Mouse (Mus musculus) stomach, postnatal 0 days (tissue): ENCODE data around the gene Olfr600. TPM values are rescaled to one million over a fixed set of nuclear protein-coding genes. Genes with fewer than 3 reads are reported as not detected.
"Not testable (repeated sequence)": the region's sequence is repeated elsewhere in the genome, so short reads cannot be mapped to it uniquely, and the experiment has no call there.

Experiments used
- ATAC-seq: fragments of 200-750 bp; cut with Nextera tagmentation; 2 replicates; pipeline ENCODE4 v1.8.0; 2017; ENCODE audit not compliant: low FRiP score, low TSS enrichment
- DNase-seq: peaks from one replicate; pipeline ENCODE4 v3.0.0-alpha.2; 2016; ENCODE audit warnings: low spot score
- H3K27ac ChIP-seq: fragments of 300-500 bp; sonication (generic); replicated peaks from 2 replicates; pipeline ENCODE4 v1.5.1; 2014; ENCODE audit warnings: mild to moderate bottlenecking, control low read depth
- H3K27me3 ChIP-seq: fragments of 300-500 bp; sonication (generic); 2 replicates; pipeline ENCODE4 v1.6.1; 2014; ENCODE audit warnings: low read length; ENCODE audit not compliant: control insufficient read depth, insufficient read depth
- H3K36me3 ChIP-seq: fragments of 300-500 bp; sonication (generic); 2 replicates; pipeline ENCODE4 v1.6.1; 2014; ENCODE audit warnings: low read length, mixed read lengths; ENCODE audit not compliant: control insufficient read depth, insufficient read depth
- H3K4me1 ChIP-seq: fragments of 300-500 bp; sonication (generic); replicated peaks from 2 replicates; pipeline ENCODE4 v1.6.1; 2014; ENCODE audit warnings: antibody characterized with exemption; ENCODE audit not compliant: control insufficient read depth, insufficient read depth
- H3K4me2 ChIP-seq: fragments of 300-500 bp; sonication (generic); replicated peaks from 2 replicates; pipeline ENCODE4 v1.6.1; 2014; ENCODE audit warnings: low read depth, mild to moderate bottlenecking, control low read depth, moderate library complexity
- H3K4me3 ChIP-seq: fragments of 300-500 bp; sonication (generic); 2 replicates; pipeline ENCODE4 v1.5.1; 2014; ENCODE audit warnings: low read depth, low read length, control low read depth
- H3K9ac ChIP-seq: fragments of 300-500 bp; sonication (generic); 2 replicates; pipeline ENCODE4 v1.6.1; 2014; ENCODE audit warnings: mild to moderate bottlenecking, low read length, control low read depth, mixed read lengths
- H3K9me3 ChIP-seq: fragments of 300-500 bp; sonication (generic); 2 replicates; pipeline ENCODE4 v1.6.1; 2016; ENCODE audit warnings: low read length; ENCODE audit not compliant: control insufficient read depth
- CTCF ChIP-seq: IDR thresholded peaks from 2 replicates; pipeline ENCODE4 v1.5.1; 2016; ENCODE audit warnings: antibody characterized with exemption, low read depth, mild to moderate bottlenecking, moderate library complexity
- EP300 ChIP-seq: optimal IDR thresholded peaks from 2 replicates; pipeline ENCODE3; 2016; ENCODE audit warnings: antibody characterized with exemption
- WGBS: fragments of 180-500 bp; shearing (Covaris S2); extraction: QIAGEN DNeasy Blood & Tissue Kit; methylation state at CpG from one replicate; pipeline ENCODE4 v1.1.7; 2014; 5-methylcytosine and 5-hydroxymethylcytosine counted together
- polyA plus RNA-seq: library from polyadenylated mRNA; unstranded; fragments of >200 nt; fragmentation: Nextera tagmentation; extraction: Ambion mirVana; gene quantifications from 2 replicates; pipeline ENCODE4 v1.2.1, GENCODE M21; 2015

The Olfr600 gene
- polyA plus RNA-seq, 1 experiment from 2014 or later = not detected

DNA sequence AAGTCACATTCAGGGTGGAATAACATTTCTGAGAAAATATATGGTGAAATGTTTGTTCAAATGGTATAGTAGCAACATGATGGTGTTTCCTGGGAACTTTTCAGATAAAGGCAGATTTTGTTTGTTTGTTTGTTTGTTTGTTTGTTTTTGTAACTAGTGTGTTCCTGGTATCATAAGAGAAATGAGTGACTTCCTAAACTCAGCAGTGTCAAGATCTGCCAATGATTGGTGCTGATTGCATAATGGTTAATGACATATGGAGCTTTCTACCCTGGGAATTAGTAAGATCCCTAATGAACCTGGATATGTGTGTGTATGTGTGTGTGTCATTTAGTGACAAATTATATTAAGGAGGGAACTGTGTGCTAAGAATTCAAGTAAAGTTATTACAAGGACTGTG, 26.2 kb downstream of the Olfr600 start, which contains the start of gene Olfr598:
Olfr598 (plus strand) TSS at position 301 of the 400 bp plus-strand sequence.
- Histone ChIP-seq H3K9ac (no peak within 1 kb of the TSS), H3K9me3 (no peaks in the 10 kb centered on the region), H3K4me1 (no peaks in the 10 kb centered on the region), H3K27ac (no peak within 1 kb of the TSS), H3K36me3 (no peaks in the 10 kb centered on the region), H3K4me3 (no peak within 1 kb of the TSS), H3K27me3 (no peaks in the 10 kb centered on the region), H3K4me2 (no peak within 1 kb of the TSS)
- no peak for DNase-seq
- TF ChIP-seq CTCF (no peak), EP300 (no peak)
- ATAC-seq = no peak

DNA sequence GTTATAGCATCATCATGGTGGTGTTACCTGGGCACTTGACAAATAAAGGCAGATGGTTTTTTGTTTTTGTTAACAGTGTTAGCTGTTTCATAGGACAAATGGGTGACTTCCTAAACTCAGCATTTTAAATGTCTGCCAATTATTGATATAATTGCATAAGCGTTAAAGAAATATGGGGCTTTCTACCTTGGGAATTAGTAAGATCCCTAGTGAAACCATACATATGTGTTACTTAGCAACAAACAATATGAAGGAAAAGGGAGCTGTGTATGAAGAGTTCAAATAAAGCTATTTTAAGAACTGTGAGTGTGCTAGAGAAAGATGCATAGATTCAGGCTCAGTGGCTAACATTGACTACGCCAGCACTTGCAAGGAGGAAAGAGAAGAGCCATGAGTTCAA, 33.5 kb downstream of the Olfr600 start, which contains the start of gene Olfr597:
Olfr597 (plus strand) TSS at position 301 of the 400 bp plus-strand sequence.
- not testable (repeated sequence) for H3K9me3 ChIP-seq, DNase-seq, H3K27me3 ChIP-seq, H3K4me1 ChIP-seq, H3K9ac ChIP-seq, H3K36me3 ChIP-seq, ATAC-seq, H3K4me2 ChIP-seq, H3K27ac ChIP-seq, H3K4me3 ChIP-seq
- 79% methylated on average over 2 of the region's 2 CpGs for WGBS

DNA sequence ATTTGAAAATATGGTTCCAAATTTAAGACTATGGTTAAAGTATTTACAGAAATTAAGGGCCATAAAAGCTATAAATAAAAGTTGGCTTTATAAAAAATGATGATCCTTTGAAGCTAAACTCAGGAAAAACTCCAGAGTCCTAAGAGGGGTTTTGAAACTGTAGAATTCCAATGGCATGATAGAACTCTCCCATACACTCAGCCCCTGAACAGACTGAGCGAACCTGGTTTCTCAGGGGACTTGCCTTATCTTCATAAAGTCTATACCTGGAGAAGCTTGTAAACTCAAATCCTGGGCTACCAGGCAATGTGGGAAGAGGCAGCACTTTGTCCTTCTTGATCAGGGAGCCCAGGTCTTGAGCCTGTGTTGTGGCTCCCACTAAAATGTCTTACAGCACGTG, 44.1 kb downstream of the Olfr600 start, which contains the start of gene Olfr596:
Olfr596 (plus strand) TSS at position 301 of the 400 bp plus-strand sequence.
- 78% methylated on average over 2 of the region's 2 CpGs for WGBS
- H3K27me3 ChIP-seq, H3K27ac ChIP-seq: not testable (repeated sequence)

More for the DNA sequence above, 44.1 kb downstream of the Olfr600 start, which contains the start of gene Olfr596:
- not testable (repeated sequence) for H3K36me3 ChIP-seq, H3K9me3 ChIP-seq, H3K4me1 ChIP-seq, DNase-seq, H3K4me2 ChIP-seq, ATAC-seq, H3K4me3 ChIP-seq, H3K9ac ChIP-seq

Other genes starting within 250 kb of the Olfr600 start
- gene Olfr586, start 224.0 kb downstream of the Olfr600 start, polyA plus RNA-seq = 0.04 TPM in 1 of 2 replicates, not detected in the other
- not detected in 2 replicates for gene Olfr588-ps1, start 208.8 kb downstream of the Olfr600 start, polyA plus RNA-seq
- not detected in 2 replicates for gene Olfr589, start 193.3 kb downstream of the Olfr600 start, polyA plus RNA-seq
- gene Olfr591, start 171.3 kb downstream of the Olfr600 start, polyA plus RNA-seq = not detected in 2 replicates
- gene Olfr592, start 164.9 kb downstream of the Olfr600 start, polyA plus RNA-seq = 0.04 TPM in 1 of 2 replicates, not detected in the other
- not detected in 2 replicates for gene Olfr593, start 137.8 kb downstream of the Olfr600 start, polyA plus RNA-seq
- not detected in 2 replicates for gene Olfr594, start 132.7 kb downstream of the Olfr600 start, polyA plus RNA-seq
- gene Usp17ld, start 97.2 kb downstream of the Olfr600 start, polyA plus RNA-seq = not detected in 2 replicates
- gene Olfr596, start 44.0 kb downstream of the Olfr600 start, polyA plus RNA-seq = not detected in 2 replicates
- gene Olfr597, start 33.4 kb downstream of the Olfr600 start, polyA plus RNA-seq = not detected in 2 replicates
- gene Olfr598, start 26.1 kb downstream of the Olfr600 start, polyA plus RNA-seq = not detected in 2 replicates
- gene Olfr599, start 13.8 kb downstream of the Olfr600 start, polyA plus RNA-seq = not detected in 2 replicates
- gene Olfr601, start 13.0 kb upstream of the Olfr600 start, polyA plus RNA-seq = not detected in 2 replicates
- gene Olfr603, start 36.5 kb upstream of the Olfr600 start, polyA plus RNA-seq = not detected in 2 replicates
- not detected in 2 replicates for gene Usp17lc, start 65.4 kb upstream of the Olfr600 start, polyA plus RNA-seq
- not detected in 2 replicates for gene Olfr605, start 95.8 kb upstream of the Olfr600 start, polyA plus RNA-seq
- not detected in 2 replicates for gene Olfr606, start 99.4 kb upstream of the Olfr600 start, polyA plus RNA-seq
- gene Olfr607, start 114.5 kb upstream of the Olfr600 start, polyA plus RNA-seq = not detected in 2 replicates
- not detected in 2 replicates for gene Olfr608, start 120.2 kb upstream of the Olfr600 start, polyA plus RNA-seq
- gene Olfr609, start 148.4 kb upstream of the Olfr600 start, polyA plus RNA-seq = not detected in 2 replicates
- gene Olfr610, start 162.5 kb upstream of the Olfr600 start, polyA plus RNA-seq = not detected in 2 replicates
- not detected in 2 replicates for gene Olfr611, start 171.2 kb upstream of the Olfr600 start, polyA plus RNA-seq
- not detected in 2 replicates for gene Olfr612, start 193.0 kb upstream of the Olfr600 start, polyA plus RNA-seq
- gene Olfr613, start 198.4 kb upstream of the Olfr600 start, polyA plus RNA-seq = not detected in 2 replicates
- not detected in 2 replicates for gene Olfr615, start 206.4 kb upstream of the Olfr600 start, polyA plus RNA-seq
- not detected in 2 replicates for gene Olfr616, start 219.5 kb upstream of the Olfr600 start, polyA plus RNA-seq
- not detected in 2 replicates for gene Olfr617, start 223.4 kb upstream of the Olfr600 start, polyA plus RNA-seq
- 0.10 and 0.22 TPM in 2 replicates for gene Olfr618, start 240.4 kb upstream of the Olfr600 start, polyA plus RNA-seq